ENCODE assay signal across 8 mouse cellular contexts in the genomic region with DNA sequence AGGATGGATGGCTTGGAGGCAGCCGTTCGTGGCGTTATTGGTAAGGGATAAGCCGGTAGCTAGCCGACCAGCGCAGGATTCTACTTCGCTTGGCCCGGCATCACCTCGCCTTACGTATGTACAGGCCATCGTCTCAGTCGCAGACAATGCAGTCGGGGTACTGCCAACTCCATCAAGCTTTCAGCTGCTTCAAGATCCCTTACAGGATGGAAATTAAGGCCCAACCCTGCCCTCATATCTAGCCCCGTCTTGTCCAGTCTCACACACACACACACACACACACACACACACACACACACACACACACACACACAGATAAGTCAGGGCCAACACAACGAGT. TPM values are rescaled to one million over a fixed set of nuclear protein-coding genes. Genes with fewer than 3 reads are reported as not detected.
DNase-seq lines count a peak whose midpoint lies in the region; ATAC-seq and TF ChIP-seq lines count a peak whose summit lies in the region.

No protein-coding gene starts in this region.

- no peak for TF ChIP-seq EP300 in heart, adult 2 months (IDR thresholded peaks at IDR 0.05; ENCODE audit: insufficient read depth, low read depth, low read length)

- DNase-seq in heart, adult 2 months: no peak
- no peak for DNase-seq in heart, postnatal 14 days
- no peak for DNase-seq in thymus, adult 2 months
- DNase-seq in thymus, adult 18-20 months: no peak
- no peak for DNase-seq in Muller cell, postnatal 12 days (ENCODE audit: inconsistent ontology term)
- DNase-seq in frontal cortex, postnatal 10 days (ENCODE audit: low spot score in 2 of 2): no peak
- DNase-seq in layer of hippocampus, adult 9-10 months (ENCODE audit: low spot score): no peak

- no peaks in the 10 kb centered on the region for H3K79me2 ChIP-seq in heart, adult 2 months (replicated peaks; ENCODE audit: control insufficient read depth, insufficient read depth, low read length)

- peak overlapping the region; percentile 85 for H3K27ac ChIP-seq in heart, adult 2 months
- H3K27ac ChIP-seq in thymus, adult 2 months (ENCODE audit: control insufficient read depth, insufficient read depth, low read length): no peak overlapping the region
- peak overlapping the region; percentile 93 for H3K27ac ChIP-seq in liver, embryonic 12.5 days

- H3K4me2 ChIP-seq in liver, embryonic 12.5 days: peak overlapping the region; percentile 86

- peak overlapping the region; percentile 77 for H3K4me3 ChIP-seq in heart, adult 2 months
- H3K4me3 ChIP-seq in thymus, adult 2 months (ENCODE audit: control insufficient read depth, insufficient read depth, low read length): peak overlapping the region; percentile 61
- H3K4me3 ChIP-seq in liver, embryonic 12.5 days: peak overlapping the region; percentile 71

- WGBS in heart, adult 2 months: under 1% methylated on average over 15 of the region's 15 CpGs
- 5% methylated on average over 15 of the region's 15 CpGs for WGBS in thymus, adult 2 months
- 2% methylated on average over 15 of the region's 15 CpGs for WGBS in liver, embryonic 12.5 days (ENCODE audit: insufficient replicate concordance)

- TF ChIP-seq CTCF in heart, adult 2 months (IDR thresholded peaks at IDR 0.05): no peak
- no peak for TF ChIP-seq CTCF in thymus, adult 2 months (IDR thresholded peaks at IDR 0.05; ENCODE audit: borderline replicate concordance, control insufficient read depth, extremely low read depth, insufficient read depth, low read length, poor library complexity)

- no peaks in the 10 kb centered on the region for H3K36me3 ChIP-seq in heart, adult 2 months (ENCODE audit: control insufficient read depth, insufficient read depth, low read length)
- no peaks in the 10 kb centered on the region for H3K36me3 ChIP-seq in thymus, adult 2 months (ENCODE audit: control insufficient read depth, insufficient read depth, low read length)
- H3K36me3 ChIP-seq in liver, embryonic 12.5 days: no peaks in the 10 kb centered on the region

- no peak for TF ChIP-seq POLR2A in heart, adult 2 months (IDR thresholded peaks at IDR 0.05; ENCODE audit: insufficient read depth, low read depth, low read length)
- TF ChIP-seq POLR2A in thymus, adult 2 months (IDR thresholded peaks at IDR 0.05; ENCODE audit: control insufficient read depth, extremely low read depth, insufficient read depth, low read length, poor library complexity): no peak

- peaks cover 3% of the 10 kb centered on the region; the same call in 1 of the 2 replicates for H3K4me1 ChIP-seq in heart, adult 2 months (ENCODE audit: control insufficient read depth, insufficient read depth, low read length)
- peaks cover 9% of the 10 kb centered on the region for H3K4me1 ChIP-seq in thymus, adult 2 months (replicated peaks; ENCODE audit: control insufficient read depth, insufficient read depth, low read length)
- H3K4me1 ChIP-seq in liver, embryonic 12.5 days: peaks cover 91% of the 10 kb centered on the region

- no peaks in the 10 kb centered on the region for H3K9me3 ChIP-seq in liver, embryonic 12.5 days (replicated peaks)

- H3K9ac ChIP-seq in heart, adult 2 months (ENCODE audit: low read depth, low read length): peak overlapping the region; percentile 77
- H3K9ac ChIP-seq in liver, embryonic 12.5 days: peak overlapping the region; percentile 77

- ATAC-seq in liver, embryonic 12.5 days: peak; percentile 6; the same call in 1 of the 2 replicates

- H3K27me3 ChIP-seq in heart, adult 2 months (ENCODE audit: control insufficient read depth, insufficient read depth, low read length): no peaks in the 10 kb centered on the region
- no peaks in the 10 kb centered on the region for H3K27me3 ChIP-seq in thymus, adult 2 months (ENCODE audit: control insufficient read depth, insufficient read depth, low read length)
- no peaks in the 10 kb centered on the region for H3K27me3 ChIP-seq in liver, embryonic 12.5 days (replicated peaks)

- intact Hi-C loops in heart, adult 2 months (cut with DNase I): loop anchor here (2.0 kb wide), 1 partner anchor 49 kb away; a partner anchor contains a TSS
- intact Hi-C loops in heart, postnatal 14 days (cut with DNase I): loop anchor here (5.0 kb wide), 1 partner anchor 49 kb away; a partner anchor contains a TSS

RNA-seq across cellular contexts. Expression of a gene that starts 1.3 kb away (rescaled TPM):
- 10 to 100 TPM; 25.9 to 29.7 TPM for total RNA-seq in heart, adult 2 months (2021)
- polyA plus RNA-seq in heart, adult 2 months (2012; rRNA removed): 22.4 and 39.2 TPM in 2 replicates
- 10 to 100 TPM; 35.9 to 38.7 TPM for total RNA-seq in heart, postnatal 14 days (2021)
- polyA plus RNA-seq in thymus, adult 2 months (2012; rRNA removed): 29.9 and 33.8 TPM in 2 replicates
- polyA plus RNA-seq in liver, embryonic 12.5 days (2016; fragmentation: Nextera tagmentation; extraction: Ambion mirVana): 159 and 164 TPM in 2 replicates

RNA-seq across cellular contexts. Expression of a gene that starts 5.9 kb away (rescaled TPM):
- under 1 TPM in 1 of 2 experiments, not detected in 1; 0.39 TPM for total RNA-seq in heart, adult 2 months (2021)
- polyA plus RNA-seq in heart, adult 2 months (2012; rRNA removed): 0.09 and 0.53 TPM in 2 replicates
- under 1 TPM; 0.10 to 0.29 TPM for total RNA-seq in heart, postnatal 14 days (2021)
- polyA plus RNA-seq in thymus, adult 2 months (2012; rRNA removed): 1.5 and 2.9 TPM in 2 replicates
- 0.15 and 0.19 TPM in 2 replicates for polyA plus RNA-seq in liver, embryonic 12.5 days (2016; fragmentation: Nextera tagmentation; extraction: Ambion mirVana)

RNA-seq across cellular contexts. Expression of a gene that starts 23.1 kb away (rescaled TPM):
- total RNA-seq in heart, adult 2 months (2021): 1 to 10 TPM; 4.5 to 7.0 TPM
- polyA plus RNA-seq in heart, adult 2 months (2012; rRNA removed): 9.4 and 10.2 TPM in 2 replicates
- 1 to 10 TPM; 8.0 to 8.1 TPM for total RNA-seq in heart, postnatal 14 days (2021)
- 62.4 and 67.3 TPM in 2 replicates for polyA plus RNA-seq in thymus, adult 2 months (2012; rRNA removed)
- polyA plus RNA-seq in liver, embryonic 12.5 days (2016; fragmentation: Nextera tagmentation; extraction: Ambion mirVana): 16.0 and 16.5 TPM in 2 replicates

RNA-seq across cellular contexts. Expression of a gene that starts 45.5 kb away (rescaled TPM):
- total RNA-seq in heart, adult 2 months (2021): under 1 TPM; 0.20 to 0.21 TPM
- 0.35 and 1.6 TPM in 2 replicates for polyA plus RNA-seq in heart, adult 2 months (2012; rRNA removed)
- total RNA-seq in heart, postnatal 14 days (2021): under 1 TPM; 0.43 to 0.95 TPM
- 46.8 and 49.9 TPM in 2 replicates for polyA plus RNA-seq in thymus, adult 2 months (2012; rRNA removed)
- polyA plus RNA-seq in liver, embryonic 12.5 days (2016; fragmentation: Nextera tagmentation; extraction: Ambion mirVana): 0.71 and 1.1 TPM in 2 replicates

RNA-seq across cellular contexts. Expression of a gene that starts 49.2 kb away (rescaled TPM):
- total RNA-seq in heart, adult 2 months (2021): 10 to 100 TPM; 62.9 to 73.9 TPM
- 73.2 and 96.7 TPM in 2 replicates for polyA plus RNA-seq in heart, adult 2 months (2012; rRNA removed)
- 10 to 100 TPM; 60.8 to 70.2 TPM for total RNA-seq in heart, postnatal 14 days (2021)
- polyA plus RNA-seq in thymus, adult 2 months (2012; rRNA removed): 59.0 and 75.9 TPM in 2 replicates
- 55.0 and 65.0 TPM in 2 replicates for polyA plus RNA-seq in liver, embryonic 12.5 days (2016; fragmentation: Nextera tagmentation; extraction: Ambion mirVana)
